Mouse (Mus musculus): ENCODE measurements around the gene Dock9. TPM values are rescaled to one million over a fixed set of nuclear protein-coding genes. Genes with fewer than 3 reads are reported as not detected.

Gene Dock9
- total RNA-seq (2021), result 10 to 100 TPM; 13.4 to 14.2 TPM
- long read RNA-seq, experiment 1, full-length matches to known transcripts, result 1 of 9 reads
- long read RNA-seq, experiment 1, partial matches to known transcripts, result 2 of 9 reads
- long read RNA-seq, experiment 1, other reads (novel, unspliced or antisense), result 6 of 9 reads
- long read RNA-seq, experiment 2, partial matches to known transcripts, result 0 of 3 reads
- long read RNA-seq, experiment 2, other reads (novel, unspliced or antisense), result 3 of 3 reads

GRCm38 (mm10) chr14:121797457-121798410 is at the start of gene Dock9:
TSS of gene Dock9 (minus strand) at chr14:121797837.
- DNase-seq (ENCODE audit: low spot score), result peak; percentile 88

GRCm38 (mm10) chr14:121844486-121844885 is 46.8 kb upstream of the Dock9 start:
- DNase-seq (ENCODE audit: low spot score), result no peak

GRCm38 (mm10) chr14:121840217-121840616 is 42.6 kb upstream of the Dock9 start:
- peak; percentile 10 for DNase-seq (ENCODE audit: low spot score)

DNA sequence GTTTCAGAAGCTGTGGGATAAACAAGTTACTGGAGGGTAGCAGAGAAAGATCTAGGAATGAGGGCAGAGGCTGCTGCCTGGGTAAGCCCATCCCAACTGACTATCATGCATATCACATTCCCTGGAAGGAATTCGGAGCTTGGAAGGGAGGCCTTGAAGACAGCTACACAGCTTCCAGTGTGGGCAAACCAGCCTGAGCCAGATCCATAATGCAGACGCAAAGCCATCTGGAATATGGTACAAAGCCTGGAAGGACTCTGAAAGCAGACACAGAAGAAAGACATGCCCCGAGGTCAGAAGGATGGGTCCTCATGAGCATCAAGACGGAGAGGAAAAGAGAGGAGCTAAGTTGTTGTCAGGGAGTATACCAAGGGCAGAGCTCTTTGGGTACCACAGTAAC is 40.5 kb upstream of the Dock9 start:
- DNase-seq (ENCODE audit: low spot score), result no peak

DNA sequence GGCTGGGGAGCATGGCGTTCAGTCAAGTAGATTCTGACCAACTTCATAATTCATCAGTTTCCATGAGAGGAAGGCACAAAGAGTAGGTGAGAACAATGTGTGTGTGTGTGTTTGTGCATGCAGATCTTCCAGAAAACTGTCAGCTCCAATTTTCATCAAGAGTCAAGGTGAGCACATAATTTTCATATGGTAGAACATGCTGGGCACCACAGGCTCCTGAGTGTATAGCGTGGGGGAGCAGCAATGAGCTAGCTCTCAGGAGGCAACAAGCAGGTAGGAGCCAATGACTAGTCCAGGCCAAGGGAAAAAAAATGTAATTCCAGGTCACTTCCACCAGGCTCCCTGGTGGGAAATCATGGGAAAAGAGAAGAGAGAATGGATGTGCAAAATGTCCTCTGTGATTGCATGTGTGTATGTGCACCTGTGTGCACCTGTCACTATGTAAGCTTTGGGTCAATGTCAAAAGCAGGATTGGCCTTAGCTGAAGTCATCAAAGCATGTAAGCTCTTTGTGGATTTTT is 35.4 kb upstream of the Dock9 start:
- DNase-seq (ENCODE audit: low spot score), result no peak

DNA sequence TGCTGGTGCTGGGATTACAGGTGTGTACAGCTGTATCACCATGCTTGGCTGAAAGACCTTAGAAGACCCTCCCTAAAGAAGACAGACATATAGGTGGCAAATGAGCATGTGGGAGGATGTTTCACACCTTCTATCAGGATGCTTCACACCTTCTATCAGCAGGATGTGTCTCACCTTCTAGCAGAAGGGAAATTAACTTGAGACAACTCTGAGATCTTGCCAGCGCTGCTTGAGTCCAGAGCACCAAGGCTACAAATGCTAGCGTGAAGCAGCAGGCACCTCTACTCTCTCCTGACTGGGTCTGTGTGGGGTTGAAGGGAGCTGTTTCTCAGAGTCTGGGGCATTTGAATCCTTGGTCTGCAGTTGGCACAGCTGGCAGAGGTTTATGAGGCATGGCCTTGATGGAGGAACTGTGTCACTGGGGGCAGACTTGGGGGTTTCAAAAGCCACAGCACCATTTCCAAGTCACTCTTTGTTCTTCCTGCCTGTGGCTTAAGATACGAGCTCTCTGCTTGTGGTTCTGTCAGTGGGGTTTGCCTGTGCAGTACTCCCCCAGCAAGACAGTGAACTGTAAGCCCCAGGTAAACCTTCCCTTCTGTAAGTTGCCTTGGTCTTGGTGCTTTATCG is 32.3 kb upstream of the Dock9 start:
- no peak for DNase-seq (ENCODE audit: low spot score)

DNA sequence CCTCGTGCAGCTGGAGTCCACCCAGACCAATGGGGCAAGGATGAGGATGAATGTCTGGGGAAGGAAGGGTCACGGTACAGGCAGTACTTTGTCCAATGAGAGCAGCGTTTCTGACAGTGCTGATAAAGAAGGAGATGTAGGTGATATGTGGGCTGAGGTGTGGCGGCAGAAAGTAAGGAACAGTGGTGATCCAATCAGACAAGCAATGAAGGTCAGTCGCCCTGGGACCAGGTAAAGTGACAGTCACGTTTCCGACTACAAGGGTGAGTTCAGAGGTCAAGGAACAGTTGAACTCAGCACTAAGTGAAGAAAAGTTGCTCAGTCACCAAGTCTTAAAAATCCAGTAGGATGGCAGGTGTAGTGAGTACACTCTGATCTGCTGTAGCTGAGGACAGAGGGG is 29.5 kb upstream of the Dock9 start:
- no peak for DNase-seq (ENCODE audit: low spot score)

GRCm38 (mm10) chr14:121825521-121826445 is 28.1 kb upstream of the Dock9 start:
- peak; percentile 55 for DNase-seq (ENCODE audit: low spot score)

- peak; percentile 86 for DNase-seq (ENCODE audit: low spot score)
Measured at GRCm38 (mm10) chr14:121824322-121825103, 26.9 kb upstream of the Dock9 start.

GRCm38 (mm10) chr14:121822997-121823396 is 25.4 kb upstream of the Dock9 start:
- no peak for DNase-seq (ENCODE audit: low spot score)

- no peak for DNase-seq (ENCODE audit: low spot score)
Measured at GRCm38 (mm10) chr14:121822506-121822905, 24.9 kb upstream of the Dock9 start.

- DNase-seq (ENCODE audit: low spot score), result no peak
Measured at GRCm38 (mm10) chr14:121806791-121807190, 9.2 kb upstream of the Dock9 start.

GRCm38 (mm10) chr14:121806316-121806715 is 8.7 kb upstream of the Dock9 start:
- DNase-seq (ENCODE audit: low spot score), result no peak

DNA sequence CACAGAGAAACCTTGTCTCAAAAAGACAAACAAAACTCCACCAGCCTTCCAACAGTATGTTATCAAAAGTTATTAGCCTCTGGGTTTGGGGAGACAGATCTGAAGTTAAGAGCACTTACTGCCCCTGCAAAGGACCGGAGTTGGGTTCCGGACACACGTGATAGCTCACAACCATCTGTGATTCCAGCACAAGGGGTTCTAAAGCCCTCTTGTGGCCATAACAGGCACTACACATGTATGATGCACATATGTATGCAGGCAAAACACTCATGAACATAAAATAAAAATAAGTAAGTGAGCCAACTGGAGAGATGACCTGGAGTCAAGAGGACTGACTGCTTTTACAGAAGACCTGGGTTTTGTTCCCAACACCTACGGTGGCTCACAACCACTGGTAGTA is 6.8 kb upstream of the Dock9 start:
- no peak for DNase-seq (ENCODE audit: low spot score)

DNA sequence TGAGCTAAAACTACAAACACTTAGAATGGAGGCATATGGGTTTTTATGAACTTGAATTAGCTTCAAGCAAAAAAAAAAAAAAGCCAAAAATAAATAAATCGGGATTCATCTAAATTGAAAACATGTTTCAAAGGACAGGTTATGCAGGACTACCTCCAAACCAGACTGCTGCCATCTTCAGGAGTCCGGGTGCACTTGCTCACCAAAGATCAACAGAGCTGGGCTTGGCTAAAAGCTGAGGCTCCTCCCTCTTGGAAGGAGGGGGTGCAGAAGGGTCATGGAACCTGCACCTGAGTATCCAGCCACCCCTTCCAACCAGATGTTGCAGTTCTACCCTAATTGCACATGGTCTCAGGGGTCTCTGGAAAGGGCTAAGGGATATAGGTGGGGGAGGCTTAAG is 3.3 kb upstream of the Dock9 start:
- peak; percentile 23 for DNase-seq (ENCODE audit: low spot score)

DNA sequence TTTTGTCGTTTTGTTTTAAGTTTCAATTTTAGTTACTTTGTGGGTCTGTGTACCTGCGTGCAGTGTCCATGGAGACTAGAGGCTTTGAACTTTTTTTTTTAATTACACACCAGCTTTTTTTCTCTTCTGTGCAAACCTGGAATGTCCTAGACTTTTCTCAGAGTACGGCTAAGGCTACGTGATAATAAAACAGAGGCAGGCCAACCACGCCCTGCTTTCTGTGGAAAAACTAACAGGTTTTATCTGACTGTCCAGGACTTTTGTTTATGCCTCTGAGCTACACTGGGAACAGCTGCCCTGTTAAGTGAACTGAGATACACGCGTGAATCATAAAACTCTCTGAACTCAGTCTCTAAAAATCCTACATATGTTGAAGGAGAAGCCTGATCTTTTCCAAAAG is 1.5 kb upstream of the Dock9 start:
- no peak for DNase-seq (ENCODE audit: low spot score)

DNA sequence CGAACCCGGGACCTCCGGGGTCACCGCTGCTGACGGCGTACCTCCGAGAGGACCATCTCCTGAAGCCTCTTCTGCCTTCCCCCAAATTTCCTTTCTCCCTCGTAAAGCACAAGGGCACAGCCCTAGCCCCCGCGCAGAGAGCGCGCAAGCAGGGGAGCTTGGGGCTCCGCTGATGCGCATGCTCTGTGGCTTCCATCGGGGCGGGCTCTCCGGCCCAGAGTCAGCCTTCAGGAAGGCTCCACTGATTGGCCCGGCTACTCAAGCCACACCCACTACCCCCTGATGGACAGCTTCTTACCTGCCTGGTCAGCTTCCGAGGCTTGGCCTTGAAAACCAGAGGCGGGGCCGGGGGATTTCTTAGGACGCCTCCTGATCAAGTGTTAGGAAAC is 768 bp upstream of the Dock9 start:
- DNase-seq (ENCODE audit: low spot score), result peak; percentile 92

- DNase-seq (ENCODE audit: low spot score), result no peak
Measured at GRCm38 (mm10) chr14:121796571-121797456, 823 bp downstream of the Dock9 start.

GRCm38 (mm10) chr14:121795536-121795935 is 2.1 kb downstream of the Dock9 start:
- DNase-seq (ENCODE audit: low spot score), result peak; percentile 37

All from gastrocnemius, adult 18-20 months (tissue).